ENCODE assay signal across 11 mouse cellular contexts in the genomic region with DNA sequence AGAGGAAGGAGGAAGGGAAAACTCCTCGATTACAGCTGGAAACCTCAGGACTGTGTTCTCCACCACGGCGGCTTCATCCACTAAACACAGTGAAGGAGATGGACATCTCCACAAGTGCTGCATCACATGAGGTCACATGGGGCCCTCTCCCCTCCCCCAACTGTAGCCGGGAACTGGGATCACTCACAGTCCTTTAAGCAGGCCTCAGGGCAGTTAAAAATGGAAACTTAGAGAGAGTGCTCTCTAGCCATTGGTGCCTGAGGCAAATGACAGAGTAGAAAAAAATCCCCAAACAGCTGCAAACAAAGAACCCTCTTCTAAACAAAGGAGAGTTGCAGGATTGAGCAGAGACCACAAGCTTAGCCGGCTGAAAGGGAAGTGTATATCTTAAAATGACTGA. TPM values are rescaled to one million over a fixed set of nuclear protein-coding genes. Genes with fewer than 3 reads are reported as not detected.
A peak's percentile ranks its signal among the peaks of the same experiment; 100 is the strongest.
DNase-seq lines count a peak whose midpoint lies in the region; ATAC-seq and TF ChIP-seq lines count a peak whose summit lies in the region.
"Had no signal": no experiment of that assay in that cellular context is flagged by ENCODE, and none has a peak within 500 bp of the region (broad histone marks: within the 10 kb centered on the region; RNA-seq: fewer than 3 reads in every experiment).

No protein-coding gene starts in this region.

- H3K27ac ChIP-seq in forebrain, embryonic 11.5 days (ENCODE audit: low read depth, low read length): 0 out of 2 replicates have a peak overlapping the region, but pooled peaks have one; percentile 3
- H3K27ac ChIP-seq in intestine, embryonic 16.5 days (ENCODE audit: low read length): peak overlapping the region; percentile 30; the same call in 1 of the 2 replicates
- H3K27ac ChIP-seq in stomach, postnatal 0 days (replicated peaks): peak overlapping the region; percentile 71
- H3K27ac ChIP-seq: left cerebral cortex, adult 2 months had no signal

- ATAC-seq in forebrain, embryonic 11.5 days (replicated peaks; ENCODE audit: low FRiP score): 0 out of 2 replicates have a peak, but pooled peaks have one; percentile 44
- no peak for ATAC-seq in intestine, embryonic 16.5 days
- ATAC-seq in stomach, postnatal 0 days (ENCODE audit: low FRiP score, low TSS enrichment): peak; percentile 65; the same call in 1 of the 2 replicates

- no peak overlapping the region for H3K4me3 ChIP-seq in forebrain, embryonic 11.5 days (ENCODE audit: low read depth, low read length)
- no peak overlapping the region for H3K4me3 ChIP-seq in intestine, embryonic 16.5 days (ENCODE audit: low read length)
- no peak overlapping the region for H3K4me3 ChIP-seq in stomach, postnatal 0 days (ENCODE audit: low read depth, low read length)
- H3K4me3 ChIP-seq: left cerebral cortex, adult 2 months had no signal

- no peak for TF ChIP-seq EP300 in stomach, postnatal 0 days (optimal IDR thresholded peaks at IDR 0.05)

- peak; percentile 33 for DNase-seq in thymus, postnatal 0 days (ENCODE audit: low spot score)
- DNase-seq in thymus, adult 18-20 months: no peak
- peak; percentile 66 for DNase-seq in forebrain, embryonic 11.5 days (ENCODE audit: low spot score)
- DNase-seq in stomach, postnatal 0 days (ENCODE audit: low spot score): no peak
- no peak for DNase-seq in T-cell, adult 2 months (ENCODE audit: low spot score)
- no peak for DNase-seq in left cerebral cortex, adult 9 months (ENCODE audit: low spot score in 2 of 2)
- no peak for DNase-seq in yolk sac, embryonic 10.5 days (ENCODE audit: low spot score)
- DNase-seq: cerebellum, adult 9-10 months had no signal

- no peak overlapping the region for H3K4me2 ChIP-seq in forebrain, embryonic 11.5 days (ENCODE audit: low read depth, low read length, severe bottlenecking)
- no peak overlapping the region for H3K4me2 ChIP-seq in intestine, embryonic 16.5 days (ENCODE audit: low read depth, low read length)
- H3K4me2 ChIP-seq in stomach, postnatal 0 days (replicated peaks; ENCODE audit: low read depth): no peak overlapping the region

- H3K9me3 ChIP-seq in forebrain, embryonic 11.5 days (ENCODE audit: control insufficient read depth, low read length): no peaks in the 10 kb centered on the region
- H3K9me3 ChIP-seq in intestine, embryonic 16.5 days (ENCODE audit: control insufficient read depth, low read length): no peaks in the 10 kb centered on the region
- no peaks in the 10 kb centered on the region for H3K9me3 ChIP-seq in stomach, postnatal 0 days (ENCODE audit: control insufficient read depth, low read length)

- H3K27me3 ChIP-seq in forebrain, embryonic 11.5 days (ENCODE audit: control insufficient read depth, insufficient read depth, low read length): no peaks in the 10 kb centered on the region
- no peaks in the 10 kb centered on the region for H3K27me3 ChIP-seq in intestine, embryonic 16.5 days (replicated peaks; ENCODE audit: control insufficient read depth, insufficient read depth, low read length)
- no peaks in the 10 kb centered on the region for H3K27me3 ChIP-seq in stomach, postnatal 0 days (ENCODE audit: control insufficient read depth, insufficient read depth, low read length)

- 42% methylated on average over 5 of the region's 5 CpGs for WGBS in forebrain, embryonic 11.5 days
- WGBS in intestine, embryonic 16.5 days: 30% methylated on average over 5 of the region's 5 CpGs
- WGBS in stomach, postnatal 0 days: 30% methylated on average over 5 of the region's 5 CpGs

- no peaks in the 10 kb centered on the region for H3K36me3 ChIP-seq in forebrain, embryonic 11.5 days (ENCODE audit: control insufficient read depth, insufficient read depth, low read length)
- H3K36me3 ChIP-seq in intestine, embryonic 16.5 days (ENCODE audit: control insufficient read depth, insufficient read depth, low read length): peaks cover 2% of the 10 kb centered on the region; the same call in 1 of the 2 replicates
- peaks cover 16% of the 10 kb centered on the region; the same call in 1 of the 2 replicates for H3K36me3 ChIP-seq in stomach, postnatal 0 days (ENCODE audit: control insufficient read depth, insufficient read depth, low read length)

- no peak overlapping the region; the same call in 1 of the 2 replicates for H3K9ac ChIP-seq in forebrain, embryonic 11.5 days (ENCODE audit: low read length)
- no peak overlapping the region for H3K9ac ChIP-seq in intestine, embryonic 16.5 days (ENCODE audit: low read depth, low read length)
- H3K9ac ChIP-seq in stomach, postnatal 0 days (ENCODE audit: low read length): no peak overlapping the region

- H3K4me1 ChIP-seq in forebrain, embryonic 11.5 days (replicated peaks; ENCODE audit: control insufficient read depth, insufficient read depth, low read length): peaks cover 5% of the 10 kb centered on the region; the same call in 1 of the 2 replicates
- no peaks in the 10 kb centered on the region for H3K4me1 ChIP-seq in intestine, embryonic 16.5 days (ENCODE audit: control insufficient read depth, insufficient read depth, low read length)
- no peaks in the 10 kb centered on the region for H3K4me1 ChIP-seq in stomach, postnatal 0 days (replicated peaks; ENCODE audit: control insufficient read depth, insufficient read depth)

- TF ChIP-seq CTCF in stomach, postnatal 0 days (IDR thresholded peaks at IDR 0.05; ENCODE audit: low read depth): no peak

RNA-seq across cellular contexts. Expression of a gene that starts 8.6 kb away (rescaled TPM):
- polyA plus RNA-seq in thymus, postnatal 0 days (2015; fragmentation: Nextera tagmentation; extraction: Ambion mirVana): 0.19 and 0.20 TPM in 2 replicates
- polyA plus RNA-seq in forebrain, embryonic 11.5 days (2014; fragmentation: Nextera tagmentation; extraction: Ambion mirVana): 0.04 and 0.08 TPM in 2 replicates
- polyA plus RNA-seq in intestine, embryonic 16.5 days (2015; fragmentation: Nextera tagmentation; extraction: Ambion mirVana): 0.07 and 0.09 TPM in 2 replicates
- polyA plus RNA-seq in stomach, postnatal 0 days (2015; fragmentation: Nextera tagmentation; extraction: Ambion mirVana): 0.02 TPM in 1 of 2 replicates, not detected in the other

RNA-seq across cellular contexts. Expression of a gene that starts 15.1 kb away (rescaled TPM):
- 15.6 and 16.2 TPM in 2 replicates for polyA plus RNA-seq in thymus, postnatal 0 days (2015; fragmentation: Nextera tagmentation; extraction: Ambion mirVana)
- polyA plus RNA-seq in forebrain, embryonic 11.5 days (2014; fragmentation: Nextera tagmentation; extraction: Ambion mirVana): 14.2 and 17.0 TPM in 2 replicates
- polyA plus RNA-seq in intestine, embryonic 16.5 days (2015; fragmentation: Nextera tagmentation; extraction: Ambion mirVana): 27.4 and 28.6 TPM in 2 replicates
- polyA plus RNA-seq in stomach, postnatal 0 days (2015; fragmentation: Nextera tagmentation; extraction: Ambion mirVana): 8.2 and 8.9 TPM in 2 replicates

RNA-seq across cellular contexts. Expression of a gene that starts 37.6 kb away (rescaled TPM):
- polyA plus RNA-seq in thymus, postnatal 0 days (2015; fragmentation: Nextera tagmentation; extraction: Ambion mirVana): 0.27 and 0.55 TPM in 2 replicates
- polyA plus RNA-seq in forebrain, embryonic 11.5 days (2014; fragmentation: Nextera tagmentation; extraction: Ambion mirVana): not detected in 2 replicates
- polyA plus RNA-seq in intestine, embryonic 16.5 days (2015; fragmentation: Nextera tagmentation; extraction: Ambion mirVana): 0.37 and 0.38 TPM in 2 replicates
- 0.61 and 0.80 TPM in 2 replicates for polyA plus RNA-seq in stomach, postnatal 0 days (2015; fragmentation: Nextera tagmentation; extraction: Ambion mirVana)
- polyA plus RNA-seq: neural tube, embryonic 14.5 days had no signal

RNA-seq across cellular contexts. Expression of a gene that starts 53.0 kb away (rescaled TPM):
- polyA plus RNA-seq in thymus, postnatal 0 days (2015; fragmentation: Nextera tagmentation; extraction: Ambion mirVana): 1.1 and 1.3 TPM in 2 replicates
- polyA plus RNA-seq in forebrain, embryonic 11.5 days (2014; fragmentation: Nextera tagmentation; extraction: Ambion mirVana): 0.91 and 2.0 TPM in 2 replicates
- 7.1 and 9.0 TPM in 2 replicates for polyA plus RNA-seq in intestine, embryonic 16.5 days (2015; fragmentation: Nextera tagmentation; extraction: Ambion mirVana)
- polyA plus RNA-seq in stomach, postnatal 0 days (2015; fragmentation: Nextera tagmentation; extraction: Ambion mirVana): 1.2 and 1.5 TPM in 2 replicates

Comparison
In these comparisons a context has a peak if more than half of its experiments do, and no peak if none do; other contexts are left out.
1. DNase-seq: peak in thymus, postnatal 0 days (single experiment) and forebrain, embryonic 11.5 days (single experiment); none in thymus, adult 18-20 months (0 of 2), stomach, postnatal 0 days (single experiment), T-cell, adult 2 months (single experiment), left cerebral cortex, adult 9 months (0 of 2) and yolk sac, embryonic 10.5 days (single experiment).
2. H3K27ac ChIP-seq: peak in every context shown above with its lines; median percentile 71 in stomach, postnatal 0 days; 30 in intestine, embryonic 16.5 days; 3 in forebrain, embryonic 11.5 days.